ENCODE assay signal across 31 mouse cellular contexts in genomic region chr1:177490808-177491207, GRCm38 (mm10). TPM values are rescaled to one million over a fixed set of nuclear protein-coding genes. Genes with fewer than 3 reads are reported as not detected.
DNase-seq lines count a peak whose midpoint lies in the region; ATAC-seq lines count a peak whose summit lies in the region.
"Had no signal": no experiment of that assay in that cellular context is flagged by ENCODE, and none has a peak within 500 bp of the region (broad histone marks: within the 10 kb centered on the region; RNA-seq: fewer than 3 reads in every experiment).

No protein-coding gene starts in this region.

- no peaks in the 10 kb centered on the region for H3K36me3 ChIP-seq in hindbrain, embryonic 10.5 days
- H3K36me3 ChIP-seq in hindbrain, embryonic 13.5 days: no peaks in the 10 kb centered on the region
- H3K36me3 ChIP-seq in midbrain, embryonic 11.5 days (ENCODE audit: control insufficient read depth, insufficient read depth, low read length): no peaks in the 10 kb centered on the region
- no peaks in the 10 kb centered on the region for H3K36me3 ChIP-seq in midbrain, embryonic 15.5 days (replicated peaks)
- H3K36me3 ChIP-seq: embryonic facial prominence, embryonic 10.5 days; embryonic facial prominence, embryonic 15.5 days; heart, embryonic 10.5 days; heart, embryonic 15.5 days; stomach, embryonic 15.5 days had no signal

- H3K9me3 ChIP-seq in hindbrain, embryonic 10.5 days: no peaks in the 10 kb centered on the region
- H3K9me3 ChIP-seq in hindbrain, embryonic 13.5 days: no peaks in the 10 kb centered on the region
- no peaks in the 10 kb centered on the region for H3K9me3 ChIP-seq in midbrain, embryonic 11.5 days (ENCODE audit: control insufficient read depth, low read length)
- H3K9me3 ChIP-seq in midbrain, embryonic 15.5 days: no peaks in the 10 kb centered on the region
- H3K9me3 ChIP-seq: embryonic facial prominence, embryonic 10.5 days; embryonic facial prominence, embryonic 15.5 days; forebrain, embryonic 13.5 days; heart, embryonic 10.5 days; heart, embryonic 15.5 days; stomach, embryonic 15.5 days had no signal

- peaks cover 24% of the 10 kb centered on the region; the same call in 1 of the 2 replicates for H3K4me1 ChIP-seq in hindbrain, embryonic 10.5 days (replicated peaks)
- peaks cover 10% of the 10 kb centered on the region; the same call in 1 of the 2 replicates for H3K4me1 ChIP-seq in hindbrain, embryonic 13.5 days (replicated peaks)
- peaks cover 7% of the 10 kb centered on the region; the same call in 1 of the 2 replicates for H3K4me1 ChIP-seq in midbrain, embryonic 11.5 days (ENCODE audit: control insufficient read depth, insufficient read depth, low read length)
- no peaks in the 10 kb centered on the region for H3K4me1 ChIP-seq in midbrain, embryonic 15.5 days
- H3K4me1 ChIP-seq: embryonic facial prominence, embryonic 15.5 days; heart, embryonic 15.5 days; stomach, embryonic 15.5 days had no signal

- H3K27ac ChIP-seq in hindbrain, embryonic 10.5 days: peak overlapping the region; percentile 1; the same call in 1 of the 2 replicates
- no peak overlapping the region for H3K27ac ChIP-seq in hindbrain, embryonic 13.5 days
- no peak overlapping the region; the same call in 1 of the 2 replicates for H3K27ac ChIP-seq in midbrain, embryonic 11.5 days (ENCODE audit: low read depth, low read length)
- H3K27ac ChIP-seq in midbrain, embryonic 15.5 days: no peak overlapping the region
- H3K27ac ChIP-seq: embryonic facial prominence, embryonic 10.5 days; embryonic facial prominence, embryonic 15.5 days; forebrain, embryonic 13.5 days; heart, embryonic 10.5 days; heart, embryonic 15.5 days; kidney, postnatal 0 days; liver, embryonic 14.5 days; stomach, embryonic 15.5 days had no signal

- H3K4me3 ChIP-seq in hindbrain, embryonic 10.5 days: no peak overlapping the region
- H3K4me3 ChIP-seq in hindbrain, embryonic 13.5 days: no peak overlapping the region
- no peak overlapping the region for H3K4me3 ChIP-seq in midbrain, embryonic 11.5 days (ENCODE audit: low read depth, low read length)
- no peak overlapping the region for H3K4me3 ChIP-seq in midbrain, embryonic 15.5 days
- H3K4me3 ChIP-seq: embryonic facial prominence, embryonic 10.5 days; embryonic facial prominence, embryonic 15.5 days; forebrain, embryonic 13.5 days; heart, embryonic 10.5 days; heart, embryonic 15.5 days; stomach, embryonic 15.5 days had no signal

- no peak overlapping the region for H3K4me2 ChIP-seq in hindbrain, embryonic 13.5 days
- no peak overlapping the region for H3K4me2 ChIP-seq in midbrain, embryonic 11.5 days
- no peak overlapping the region for H3K4me2 ChIP-seq in midbrain, embryonic 15.5 days
- H3K4me2 ChIP-seq: embryonic facial prominence, embryonic 15.5 days; forebrain, embryonic 13.5 days; heart, embryonic 15.5 days; stomach, embryonic 15.5 days had no signal

- no peak for ATAC-seq in hindbrain, embryonic 13.5 days (ENCODE audit: low FRiP score)
- peak; percentile 84 for ATAC-seq in midbrain, embryonic 11.5 days (ENCODE audit: low FRiP score)
- ATAC-seq in midbrain, embryonic 15.5 days (replicated peaks): no peak
- ATAC-seq: forebrain, embryonic 13.5 days; hindbrain, embryonic 16.5 days; intestine, embryonic 16.5 days; midbrain, embryonic 16.5 days; Patski had no signal

- no peak overlapping the region for H3K9ac ChIP-seq in hindbrain, embryonic 13.5 days
- no peak overlapping the region for H3K9ac ChIP-seq in midbrain, embryonic 11.5 days (ENCODE audit: low read length)
- H3K9ac ChIP-seq in midbrain, embryonic 15.5 days: no peak overlapping the region
- H3K9ac ChIP-seq: embryonic facial prominence, embryonic 15.5 days; forebrain, embryonic 13.5 days; heart, embryonic 15.5 days; liver, embryonic 14.5 days; stomach, embryonic 15.5 days had no signal

- H3K27me3 ChIP-seq in hindbrain, embryonic 10.5 days (ENCODE audit: insufficient read depth, poor library complexity, severe bottlenecking): no peaks in the 10 kb centered on the region
- no peaks in the 10 kb centered on the region for H3K27me3 ChIP-seq in hindbrain, embryonic 13.5 days
- no peaks in the 10 kb centered on the region for H3K27me3 ChIP-seq in midbrain, embryonic 11.5 days (ENCODE audit: control insufficient read depth, insufficient read depth, low read length)
- no peaks in the 10 kb centered on the region for H3K27me3 ChIP-seq in midbrain, embryonic 15.5 days (replicated peaks)
- H3K27me3 ChIP-seq: embryonic facial prominence, embryonic 15.5 days; forebrain, embryonic 13.5 days; heart, embryonic 15.5 days; Patski; stomach, embryonic 15.5 days had no signal

- DNase-seq in hindbrain, embryonic 10.5 days (ENCODE audit: low spot score): peak; percentile 22
- peak; percentile 88 for DNase-seq in midbrain, embryonic 11.5 days (ENCODE audit: low spot score, missing footprints)
- DNase-seq in embryo, embryonic 10.5 days (ENCODE audit: low spot score): peak; percentile 36
- DNase-seq in mesoderm, embryonic 11.5 days (ENCODE audit: low read depth, low spot score): peak; percentile 24
- DNase-seq in cerebellum, postnatal 14 days: no peak
- DNase-seq: adrenal gland, postnatal 14 days; cerebellum, adult 11-12 months; cerebellum, adult 9-11 months; gastrocnemius, postnatal 14 days; heart, adult 11 months; kidney, adult 8-10 months; kidney, postnatal 4 days; liver; lung, adult 2 months; lung, postnatal 10 days; retina, postnatal 1 day; right cerebral cortex, postnatal 25 days had no signal

- 44% methylated on average over 4 of the region's 4 CpGs for WGBS in hindbrain, embryonic 10.5 days
- WGBS in hindbrain, embryonic 13.5 days: 26% methylated on average over 4 of the region's 4 CpGs
- 41% methylated on average over 4 of the region's 4 CpGs for WGBS in midbrain, embryonic 11.5 days
- 27% methylated on average over 4 of the region's 4 CpGs for WGBS in midbrain, embryonic 15.5 days

RNA-seq across cellular contexts. Expression of gene Zbtb18, which starts 48.7 kb away (rescaled TPM):
- polyA plus RNA-seq in hindbrain, embryonic 10.5 days (2016; fragmentation: Nextera tagmentation; extraction: Ambion mirVana): 7.8 and 8.4 TPM in 2 replicates
- polyA plus RNA-seq in hindbrain, embryonic 13.5 days (2015; fragmentation: Nextera tagmentation; extraction: Ambion mirVana): 11.5 and 14.2 TPM in 2 replicates
- 10.2 and 10.7 TPM in 2 replicates for polyA plus RNA-seq in midbrain, embryonic 11.5 days (2014; fragmentation: Nextera tagmentation; extraction: Ambion mirVana)
- 7.0 and 9.7 TPM in 2 replicates for polyA plus RNA-seq in midbrain, embryonic 15.5 days (2015; fragmentation: Nextera tagmentation; extraction: Ambion mirVana)

Comparison
In these comparisons a context has a peak if more than half of its experiments do, and no peak if none do; other contexts are left out.
1. DNase-seq: peak in hindbrain, embryonic 10.5 days (single experiment), midbrain, embryonic 11.5 days (single experiment), embryo, embryonic 10.5 days (single experiment) and mesoderm, embryonic 11.5 days (single experiment); none in cerebellum, postnatal 14 days (0 of 2).